Mouse (Mus musculus): ENCODE measurements around the gene Icosl.

DNA sequence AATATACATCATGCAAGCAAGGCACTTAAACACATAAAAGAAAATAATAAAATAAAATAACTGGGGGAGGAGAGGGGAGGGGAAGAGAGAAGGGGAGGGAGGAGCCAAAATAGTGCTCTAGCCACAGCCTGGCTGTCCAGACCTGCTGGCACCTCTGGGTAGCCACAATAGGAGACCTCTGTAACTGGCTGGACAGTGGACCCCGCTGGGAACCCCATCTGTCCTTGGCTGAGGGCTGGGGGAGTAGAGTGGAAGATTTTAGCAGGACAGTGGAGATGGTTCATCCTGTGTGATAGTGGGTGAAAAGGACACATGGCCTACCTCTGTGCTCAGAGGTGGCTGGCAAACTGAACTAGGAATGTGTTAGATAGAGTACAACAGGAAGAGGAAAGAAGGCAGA is 24.6 kb upstream of the Icosl start:
- TF ChIP-seq CTCF (IDR thresholded peaks at IDR 0.05; ENCODE audit: insufficient read depth, low read length) (no peak), POLR2A (IDR thresholded peaks at IDR 0.05; ENCODE audit: borderline replicate concordance, extremely low read depth, low read depth, low read length) (no peak)

All from lung, adult 2 months (tissue).